Mouse (Mus musculus) cerebellum, adult 2 months (tissue): ENCODE measurements around the gene Ddc. TPM values are rescaled to one million over a fixed set of nuclear protein-coding genes. Genes with fewer than 3 reads are reported as not detected.

Experiments used
- DNase-seq, 2 experiments: peaks; one replicate each; pipeline ENCODE4 v3.0.0; 2021
- H3K27ac ChIP-seq: fragments of 200-500 bp; 2 replicates; pipeline ENCODE4 v1.5.1; 2012; ENCODE audit warnings: low read length, control low read depth, inconsistent platforms; ENCODE audit not compliant: insufficient read depth
- H3K27me3 ChIP-seq: fragments of 200-500 bp; 2 replicates; pipeline ENCODE4 v1.6.1; 2012; ENCODE audit warnings: inconsistent platforms, mild to moderate bottlenecking, low read length, moderate library complexity; ENCODE audit not compliant: control insufficient read depth, insufficient read depth
- H3K4me1 ChIP-seq: fragments of 200-500 bp; 2 replicates; pipeline ENCODE4 v1.6.1; 2011; ENCODE audit warnings: low read length; ENCODE audit not compliant: control insufficient read depth, insufficient read depth
- H3K4me3 ChIP-seq: fragments of 200-500 bp; replicated peaks from 2 replicates; pipeline ENCODE3; 2011; ENCODE audit warnings: mild to moderate bottlenecking, low read depth, low read length, control low read depth; ENCODE audit not compliant: insufficient read depth
- CTCF ChIP-seq: fragments of 200-500 bp; IDR thresholded peaks from 2 replicates; pipeline ENCODE4 v1.5.1; 2011; ENCODE audit warnings: low read depth, mild to moderate bottlenecking, control low read depth, low read length, moderate library complexity, borderline replicate concordance; ENCODE audit not compliant: insufficient read depth
- POLR2A ChIP-seq: fragments of 200-500 bp; IDR thresholded peaks from 2 replicates; pipeline ENCODE4 v1.6.1; 2011; ENCODE audit warnings: low read length, control low read depth, borderline replicate concordance; ENCODE audit not compliant: insufficient read depth
- WGBS: fragments of 180-500 bp; shearing (Covaris S2); methylation state at CpG from one replicate; pipeline ENCODE4 v1.1.7; 2018; 5-methylcytosine and 5-hydroxymethylcytosine counted together
- polyA plus RNA-seq: library from polyadenylated mRNA; depleted of rRNA; stranded (reverse); fragments of >200 nt; gene quantifications from 2 replicates; pipeline ENCODE4 v1.2.3, GENCODE M21; 2012

Ddc gene
- polyA plus RNA-seq, 1 experiment, result 13.1 TPM

- no peaks in the 10 kb centered on the region for H3K4me1 ChIP-seq
- 31% methylated on average over 15 of the region's 16 CpGs for WGBS
- no peak overlapping the region for H3K27ac ChIP-seq
- DNase-seq, result no peak
- H3K4me3 ChIP-seq, result no peak overlapping the region
- TF ChIP-seq POLR2A (no peak), CTCF (no peak)
- H3K27me3 ChIP-seq, result no peaks in the 10 kb centered on the region
Measured at GRCm38 (mm10) chr11:11821387-11821975, 76.5 kb downstream of the Ddc start.

GRCm38 (mm10) chr11:11820737-11821136 is 77.2 kb downstream of the Ddc start:
- no peaks in the 10 kb centered on the region for H3K4me1 ChIP-seq
- WGBS, result 82% methylated on average over 3 of the region's 3 CpGs
- H3K4me3 ChIP-seq, result no peak overlapping the region
- no peaks in the 10 kb centered on the region for H3K27me3 ChIP-seq
- TF ChIP-seq CTCF (no peak), POLR2A (no peak)
- no peak overlapping the region for H3K27ac ChIP-seq
- DNase-seq, result no peak

GRCm38 (mm10) chr11:11820251-11820650 is 77.7 kb downstream of the Ddc start:
- DNase-seq, result peak; percentile 47 to 60
- Histone ChIP-seq H3K4me1 (no peaks in the 10 kb centered on the region), H3K27me3 (no peaks in the 10 kb centered on the region), H3K4me3 (no peak overlapping the region), H3K27ac (no peak overlapping the region)
- TF ChIP-seq POLR2A (no peak), CTCF (peak; percentile 67; the same call in 1 of the 2 replicates)
- WGBS, result 6% methylated on average over 2 of the region's 2 CpGs

- WGBS, result 88% methylated on average over 5 of the region's 5 CpGs
Measured at GRCm38 (mm10) chr11:11819206-11819605, 78.7 kb downstream of the Ddc start.

GRCm38 (mm10) chr11:11818797-11819196 is 79.1 kb downstream of the Ddc start:
- Histone ChIP-seq H3K27me3 (no peaks in the 10 kb centered on the region), H3K27ac (no peak overlapping the region), H3K4me1 (no peaks in the 10 kb centered on the region), H3K4me3 (no peak overlapping the region)
- TF ChIP-seq POLR2A (no peak), CTCF (no peak)
- DNase-seq, result no peak
- 89% methylated on average over 6 of the region's 6 CpGs for WGBS

More at GRCm38 (mm10) chr11:11819206-11819605, 78.7 kb downstream of the Ddc start:
- no peaks in the 10 kb centered on the region for H3K4me1 ChIP-seq
- no peak overlapping the region for H3K4me3 ChIP-seq
- DNase-seq, result no peak
- TF ChIP-seq POLR2A, result no peak
- no peak for TF ChIP-seq CTCF
- H3K27me3 ChIP-seq, result no peaks in the 10 kb centered on the region
- H3K27ac ChIP-seq, result no peak overlapping the region

- 77% methylated on average over 3 of the region's 3 CpGs for WGBS
- TF ChIP-seq CTCF, result no peak
- no peak for TF ChIP-seq POLR2A
- Histone ChIP-seq H3K27ac (no peak overlapping the region), H3K4me3 (no peak overlapping the region), H3K4me1 (no peaks in the 10 kb centered on the region), H3K27me3 (no peaks in the 10 kb centered on the region)
- no peak for DNase-seq
Measured at GRCm38 (mm10) chr11:11815737-11816136, 82.2 kb downstream of the Ddc start.

- Histone ChIP-seq H3K27ac (no peak overlapping the region), H3K4me3 (no peak overlapping the region), H3K4me1 (no peaks in the 10 kb centered on the region), H3K27me3 (no peaks in the 10 kb centered on the region)
- WGBS, result 25% methylated on average over 9 of the region's 9 CpGs
- TF ChIP-seq CTCF, result peak; percentile 89
- TF ChIP-seq POLR2A, result no peak
- peak; percentile 60 to 70 for DNase-seq
Measured at GRCm38 (mm10) chr11:11811906-11812480, 86.0 kb downstream of the Ddc start.
